Mouse (Mus musculus) telencephalon, adult 2 months (tissue): ENCODE results near the gene Hic2.

Source experiments
- DNase-seq: peaks from one replicate; pipeline ENCODE4 v3.0.0-alpha.2; 2011; ENCODE audit warnings: low read depth, low spot score

The Hic2 gene

GRCm38 (mm10) chr16:17233702-17234498, 528 bp downstream of the Hic2 start:
- DNase-seq, result no peak

GRCm38 (mm10) chr16:17234499-17234895, 1.1 kb downstream of the Hic2 start:
- DNase-seq, result no peak

- peak; percentile 61 for DNase-seq
Observed at GRCm38 (mm10) chr16:17234916-17235665, 1.7 kb downstream of the Hic2 start.

GRCm38 (mm10) chr16:17237634-17238033, 4.3 kb downstream of the Hic2 start:
- DNase-seq, result no peak

GRCm38 (mm10) chr16:17239409-17239808, 6.0 kb downstream of the Hic2 start:
- DNase-seq, result no peak

GRCm38 (mm10) chr16:17243731-17244130, 10.4 kb downstream of the Hic2 start:
- no peak for DNase-seq

GRCm38 (mm10) chr16:17244996-17245395, 11.6 kb downstream of the Hic2 start:
- no peak for DNase-seq

- DNase-seq, result no peak
Observed at GRCm38 (mm10) chr16:17247727-17248126, 14.4 kb downstream of the Hic2 start.

- DNase-seq, result no peak
Observed at GRCm38 (mm10) chr16:17249135-17249534, 15.8 kb downstream of the Hic2 start.

GRCm38 (mm10) chr16:17251539-17251938, 18.2 kb downstream of the Hic2 start:
- DNase-seq, result no peak

GRCm38 (mm10) chr16:17252086-17252726, 18.8 kb downstream of the Hic2 start:
- DNase-seq, result no peak

GRCm38 (mm10) chr16:17252841-17253240, 19.5 kb downstream of the Hic2 start:
- no peak for DNase-seq

GRCm38 (mm10) chr16:17254005-17254597, 20.7 kb downstream of the Hic2 start:
- DNase-seq, result no peak

- DNase-seq, result no peak
Observed at GRCm38 (mm10) chr16:17255270-17255669, 21.9 kb downstream of the Hic2 start.

- no peak for DNase-seq
Observed at GRCm38 (mm10) chr16:17257359-17257821, 24.0 kb downstream of the Hic2 start.

GRCm38 (mm10) chr16:17258917-17259316, 25.5 kb downstream of the Hic2 start:
- DNase-seq, result no peak

- DNase-seq, result no peak
Observed at GRCm38 (mm10) chr16:17261341-17261740, 28.0 kb downstream of the Hic2 start.

GRCm38 (mm10) chr16:17266113-17266512, 32.7 kb downstream of the Hic2 start:
- no peak for DNase-seq

- no peak for DNase-seq
Observed at GRCm38 (mm10) chr16:17267937-17268336, 34.6 kb downstream of the Hic2 start.

GRCm38 (mm10) chr16:17269872-17270271, 36.5 kb downstream of the Hic2 start:
- no peak for DNase-seq

GRCm38 (mm10) chr16:17271124-17271523, 37.8 kb downstream of the Hic2 start:
- no peak for DNase-seq

GRCm38 (mm10) chr16:17271856-17272255, 38.5 kb downstream of the Hic2 start:
- DNase-seq, result no peak
